Mouse (Mus musculus) ES-E14 (cell line): ENCODE results near the gene Sox2. TPM values are rescaled to one million over a fixed set of nuclear protein-coding genes. Genes with fewer than 3 reads are reported as not detected.
A peak's percentile ranks its signal among the peaks of the same experiment; 100 is the strongest.

Source experiments
- DNase-seq: peaks from one replicate; pipeline ENCODE4 v3.0.0-alpha.2; 2013; ENCODE audit warnings: low read depth, low spot score
- H3K27ac ChIP-seq: 2 replicates; pipeline ENCODE4 v1.5.1; 2012; ENCODE audit warnings: low read depth, mild to moderate bottlenecking, low read length, moderate library complexity, mixed read lengths; ENCODE audit not compliant: poor library complexity, insufficient read depth, severe bottlenecking
- H3K36me3 ChIP-seq: 2 replicates; pipeline ENCODE4 v1.6.1; 2012; ENCODE audit warnings: mild to moderate bottlenecking, low read length, moderate library complexity, mixed read lengths; ENCODE audit not compliant: control insufficient read depth, poor library complexity, insufficient read depth, severe bottlenecking
- H3K4me1 ChIP-seq, 2 experiments: fragments of 150-350 bp in 1 of 2; sonication (generic) in 1 of 2; 2 replicates each; pipeline ENCODE4 v1.6.1; 2012; ENCODE audit warnings: low read length in 2 of 2, mild to moderate bottlenecking in 1 of 2, mixed read lengths in 1 of 2; ENCODE audit not compliant: control insufficient read depth in 2 of 2, insufficient read depth in 2 of 2, poor library complexity in 1 of 2
- H3K4me3 ChIP-seq, 2 experiments: fragments of 150-350 bp in 1 of 2; sonication (generic) in 1 of 2; 2 replicates each; pipeline ENCODE4 v1.5.1; 2012; ENCODE audit warnings: low read length in 2 of 2, low read depth in 1 of 2, mild to moderate bottlenecking in 1 of 2, mixed read lengths in 1 of 2; ENCODE audit not compliant: insufficient read depth in 1 of 2, poor library complexity in 1 of 2, severe bottlenecking in 1 of 2
- H3K9ac ChIP-seq: 2 replicates; pipeline ENCODE4 v1.6.1; 2012; ENCODE audit warnings: low read depth, mild to moderate bottlenecking, low read length, mixed read lengths; ENCODE audit not compliant: poor library complexity, insufficient read depth, severe bottlenecking
- H3K9me3 ChIP-seq: fragments of 150-350 bp; sonication (generic); 2 replicates; pipeline ENCODE4 v1.6.1; 2012; ENCODE audit warnings: low read depth, mild to moderate bottlenecking, low read length; ENCODE audit not compliant: control insufficient read depth, insufficient read depth
- CHD2 ChIP-seq: IDR thresholded peaks from 2 replicates; pipeline ENCODE4 v1.6.1; 2014; ENCODE audit warnings: mild to moderate bottlenecking, low read depth, low read length, inconsistent platforms
- HCFC1 ChIP-seq: IDR thresholded peaks from 2 replicates; pipeline ENCODE4 v1.6.1; 2012; ENCODE audit warnings: low read length, inconsistent platforms, borderline replicate concordance; ENCODE audit not compliant: insufficient read depth
- MAFK ChIP-seq: IDR thresholded peaks from 2 replicates; pipeline ENCODE4 v1.6.1; 2014; ENCODE audit warnings: mild to moderate bottlenecking, low read depth, low read length, inconsistent platforms; ENCODE audit not compliant: insufficient read depth
- ZC3H11A ChIP-seq: IDR thresholded peaks from 2 replicates; pipeline ENCODE4 v1.6.1; 2012; ENCODE audit warnings: low read depth, mild to moderate bottlenecking, inconsistent platforms, low read length, borderline replicate concordance
- ZNF384 ChIP-seq: IDR thresholded peaks from 2 replicates; pipeline ENCODE4 v1.6.1; 2012; ENCODE audit warnings: low read depth, low read length, inconsistent platforms
- in situ Hi-C, 2 experiments: fragments of 600-800 bp; cut with MboI; formaldehyde crosslinking; loops; one replicate each; pipeline ENCODE4 v1.15.1; 2025; ENCODE audit warnings: low sequenced_read_pairs in 2 of 2, inconsistent platforms in 1 of 2; ENCODE audit not compliant: unreplicated experiment in 2 of 2
- total RNA-seq: library from RNA; depleted of rRNA; stranded (reverse); fragments of 300-350 nt; gene quantifications from 2 replicates; pipeline ENCODE4 v1.2.3, GENCODE M21; 2012

Gene Sox2
- total RNA-seq, 1 experiment = 179 TPM

DNA sequence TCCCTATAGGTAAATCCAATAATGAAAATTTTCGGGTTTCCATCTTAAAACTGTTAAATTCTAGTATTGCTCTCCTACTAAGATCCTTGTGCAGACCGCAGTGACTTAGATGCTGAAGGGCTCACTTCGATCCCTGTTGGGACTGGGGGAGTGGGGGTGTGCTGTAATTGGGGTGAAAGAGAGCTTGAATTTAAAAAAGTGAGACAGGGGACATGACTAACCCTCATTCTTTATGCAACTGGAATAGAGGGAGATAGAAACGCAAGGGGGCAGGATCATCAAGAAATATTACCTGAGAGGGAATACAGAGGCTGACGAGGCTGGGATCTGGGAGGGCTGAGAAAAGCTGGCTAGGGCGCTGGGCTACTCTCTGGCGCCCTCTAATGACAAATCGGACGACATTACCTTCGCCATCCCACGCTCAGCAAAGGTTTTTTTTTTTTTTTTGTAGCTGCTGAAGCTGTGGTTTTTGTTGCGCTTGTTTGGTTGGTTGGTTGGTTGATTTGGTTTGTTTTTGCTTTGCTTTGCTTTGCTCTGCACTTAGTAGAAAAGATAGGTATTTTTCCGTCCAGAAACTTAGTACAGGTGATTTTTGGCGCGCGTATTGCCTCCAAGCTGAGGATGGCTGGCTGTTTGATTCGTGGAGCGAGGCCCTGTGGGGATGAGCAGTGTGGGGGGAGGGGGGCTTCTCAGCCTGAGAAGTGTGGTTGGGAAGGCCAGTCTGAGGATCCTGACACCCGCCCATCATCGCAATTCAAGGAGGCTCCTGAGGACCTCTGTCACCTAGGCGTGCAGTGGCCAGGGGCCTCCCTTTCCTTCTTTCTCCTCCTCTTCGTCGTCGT lies 11.0 kb upstream of the Sox2 start:
- Histone ChIP-seq H3K4me1 (peaks cover 7 to 9% of the 10 kb centered on the region in 2 experiments; a peak in 3 of 4 replicates), H3K9me3 (no peaks in the 10 kb centered on the region), H3K36me3 (no peaks in the 10 kb centered on the region), H3K4me3 (peak overlapping the region in 1 of 2 experiments; percentile 47; a peak in 1 of 4 replicates), H3K27ac (no peak overlapping the region), H3K9ac (no peak overlapping the region)
- no peak for DNase-seq
- TF ChIP-seq ZC3H11A = peak; percentile 75; the same call in 1 of the 2 replicates
- 0 out of 2 replicates have a peak, but pooled peaks have one; percentile 48 for TF ChIP-seq MAFK
- no peak for TF ChIP-seq HCFC1
- TF ChIP-seq ZNF384 = peak; percentile 99
- TF ChIP-seq CHD2 = no peak
- in situ Hi-C loops = no loop called here

DNA sequence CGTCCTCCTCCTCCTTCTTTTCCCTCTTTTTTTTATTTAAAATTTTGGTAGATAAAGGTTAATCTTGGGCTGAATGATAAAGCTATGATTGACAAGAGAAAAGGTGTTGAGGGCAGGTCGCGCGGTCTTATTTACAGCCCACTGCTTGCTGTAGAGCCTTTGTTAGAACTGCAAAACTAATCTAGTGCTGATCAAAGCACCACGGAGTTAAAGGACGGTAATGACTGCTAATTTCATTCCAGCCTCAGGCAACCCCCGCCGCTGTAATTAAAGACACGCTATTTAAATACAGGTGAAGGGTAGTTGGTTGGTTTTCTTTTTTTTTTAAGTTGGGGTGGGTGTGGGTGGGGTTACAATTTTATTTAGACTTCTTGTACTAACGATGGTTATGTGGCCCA lies 10.3 kb upstream of the Sox2 start:
- H3K36me3 ChIP-seq = no peaks in the 10 kb centered on the region
- TF ChIP-seq HCFC1 = no peak
- TF ChIP-seq MAFK = no peak
- TF ChIP-seq CHD2 = no peak
- TF ChIP-seq ZNF384 = no peak
- no peak for TF ChIP-seq ZC3H11A
- H3K27ac ChIP-seq = no peak overlapping the region
- peaks cover 7 to 9% of the 10 kb centered on the region in 2 experiments; a peak in 3 of 4 replicates for H3K4me1 ChIP-seq
- H3K9ac ChIP-seq = no peak overlapping the region
- in situ Hi-C loops = no loop called here
- H3K4me3 ChIP-seq = peak overlapping the region in 1 of 2 experiments; percentile 47; a peak in 1 of 4 replicates
- no peaks in the 10 kb centered on the region for H3K9me3 ChIP-seq
- no peak for DNase-seq

DNA sequence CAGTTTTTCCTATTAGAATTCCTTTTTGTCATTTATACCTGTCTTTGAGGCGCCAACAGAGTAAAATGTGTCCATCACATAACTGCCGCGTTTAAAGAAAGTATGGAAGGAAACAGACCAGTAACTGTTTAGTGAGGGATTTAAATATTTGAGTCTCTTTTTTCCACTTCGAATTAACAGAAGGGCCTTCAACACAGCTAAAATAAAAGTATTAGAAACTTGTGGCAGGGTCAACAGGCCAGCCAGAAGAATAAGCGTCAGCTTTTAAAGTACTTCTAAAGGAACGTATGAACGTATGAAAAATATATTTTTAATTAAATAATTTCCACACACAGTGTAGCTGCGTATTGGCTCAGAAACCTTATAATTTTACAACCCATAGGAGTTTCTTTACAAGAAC lies 9.9 kb upstream of the Sox2 start:
- Histone ChIP-seq H3K9ac (no peak overlapping the region), H3K27ac (no peak overlapping the region), H3K4me1 (peaks cover 7 to 9% of the 10 kb centered on the region in 2 experiments), H3K4me3 (peak overlapping the region in 1 of 2 experiments; percentile 11; a peak in 1 of 4 replicates), H3K9me3 (no peaks in the 10 kb centered on the region), H3K36me3 (no peaks in the 10 kb centered on the region)
- in situ Hi-C loops = no loop called here
- TF ChIP-seq HCFC1 (no peak), CHD2 (no peak), ZNF384 (no peak), MAFK (no peak), ZC3H11A (no peak)
- DNase-seq = no peak

DNA sequence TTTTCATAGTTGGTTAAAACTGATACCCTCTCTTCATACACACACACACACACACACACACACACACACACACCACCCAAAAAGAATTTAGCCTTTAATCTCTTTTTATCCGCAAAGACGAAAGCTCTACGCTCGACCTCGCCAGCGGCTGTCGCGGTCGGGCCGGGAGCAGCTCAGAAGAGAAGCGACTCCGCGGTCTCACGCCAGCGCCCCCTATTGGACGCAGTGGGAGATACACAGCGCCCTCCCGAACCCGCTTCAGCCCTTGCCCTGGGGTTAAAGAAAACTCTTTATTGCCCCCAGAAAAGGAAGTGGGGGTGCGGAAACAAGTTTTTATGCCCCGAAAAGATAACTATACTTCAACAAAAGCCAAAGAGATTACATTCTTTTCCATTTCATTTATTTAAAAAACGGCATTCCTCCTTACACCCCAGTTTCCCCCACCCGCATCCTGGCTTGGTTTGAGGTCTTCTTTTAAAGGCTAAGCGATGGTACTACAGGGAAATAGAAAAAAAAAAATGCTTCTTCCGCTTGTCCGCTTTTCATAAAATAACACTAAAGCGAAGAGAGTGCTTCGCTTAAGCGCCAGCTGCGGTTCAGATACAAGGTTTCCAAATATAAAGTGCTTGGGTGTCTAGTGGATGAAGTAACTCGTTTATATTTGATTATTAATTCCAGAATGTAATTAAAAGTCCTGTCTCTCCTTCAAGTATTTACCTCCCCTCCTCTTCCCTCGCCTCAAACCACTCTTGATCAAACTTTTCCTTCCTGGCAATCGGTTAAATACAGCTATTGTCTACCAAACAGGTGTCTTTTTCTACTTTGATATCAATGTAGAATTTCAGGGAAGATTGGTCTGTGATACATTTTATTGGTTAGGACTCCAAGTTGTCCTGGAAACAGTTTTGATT lies 9.3 kb upstream of the Sox2 start:
- Histone ChIP-seq H3K27ac (no peak overlapping the region), H3K36me3 (no peaks in the 10 kb centered on the region), H3K4me1 (peaks cover 9% of the 10 kb centered on the region in 2 experiments), H3K4me3 (no peak overlapping the region), H3K9me3 (no peaks in the 10 kb centered on the region), H3K9ac (no peak overlapping the region)
- in situ Hi-C loops = no loop called here
- no peak for DNase-seq
- no peak for TF ChIP-seq CHD2
- TF ChIP-seq ZC3H11A = no peak
- TF ChIP-seq ZNF384 = 0 out of 2 replicates have a peak, but pooled peaks have one; percentile 24
